Mouse (Mus musculus): Measurements from ENCODE around the gene Gli3.

Gene Gli3

DNA sequence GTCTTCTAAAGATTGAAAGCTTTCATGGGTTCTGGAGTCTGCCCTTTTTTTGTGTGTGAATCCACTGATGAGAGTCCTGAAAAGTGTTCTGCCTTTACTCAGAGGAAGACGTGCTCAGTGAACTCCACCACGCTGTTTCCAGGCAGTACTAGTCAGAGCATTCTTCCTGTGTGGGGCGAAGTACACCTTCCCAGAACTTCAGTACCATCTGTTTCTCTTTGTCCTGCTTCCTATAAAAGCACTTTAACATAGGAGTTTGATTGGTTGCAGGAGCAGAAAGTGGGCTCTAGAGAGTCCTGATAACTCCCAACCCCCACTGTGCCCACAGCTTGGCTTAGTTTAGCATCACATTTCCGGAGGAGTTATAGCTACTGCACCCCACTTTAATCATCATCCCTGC is 32.8 kb downstream of the Gli3 start:
- no peak for DNase-seq (ENCODE audit: low read depth)

DNA sequence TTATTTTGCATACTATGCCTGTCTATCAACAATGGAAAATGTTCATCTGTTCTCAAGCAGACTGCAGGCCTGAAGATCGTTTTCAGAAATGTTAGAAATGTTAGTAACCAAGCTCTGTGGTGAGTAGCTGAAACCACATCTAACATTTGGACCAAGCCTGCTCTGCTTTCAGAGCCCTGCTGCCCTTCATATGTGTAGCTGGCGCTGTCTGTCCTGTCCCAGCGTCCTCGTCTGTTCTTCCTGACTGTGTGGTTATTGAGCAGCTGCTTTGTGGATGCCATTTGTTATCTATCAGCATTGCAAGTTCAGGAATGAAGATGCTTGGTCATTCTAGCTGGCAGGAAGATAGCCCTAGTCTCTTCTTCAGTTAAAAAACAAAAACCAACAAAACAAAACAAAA is 35.3 kb downstream of the Gli3 start:
- DNase-seq (ENCODE audit: low read depth): no peak

DNA sequence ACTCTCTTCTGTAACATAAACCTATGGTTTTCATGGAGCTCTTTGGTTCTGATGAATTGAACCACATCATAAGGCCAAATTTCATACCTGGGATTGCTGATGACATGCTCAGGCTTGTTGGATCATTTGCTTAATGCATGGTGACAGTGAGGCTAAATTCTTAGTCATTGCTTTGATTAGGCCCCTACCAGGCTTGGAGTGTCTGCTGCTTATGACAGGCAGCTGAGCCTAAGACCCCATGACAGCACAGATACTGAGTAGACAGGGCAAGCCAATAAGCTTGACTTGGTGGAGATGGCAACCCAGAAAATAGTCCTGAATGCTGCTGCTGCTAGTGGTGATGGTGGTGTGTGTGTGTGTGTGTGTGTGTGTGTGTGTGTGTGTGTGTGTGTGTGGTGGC is 47.9 kb downstream of the Gli3 start:
- DNase-seq (ENCODE audit: low read depth): no peak

DNA sequence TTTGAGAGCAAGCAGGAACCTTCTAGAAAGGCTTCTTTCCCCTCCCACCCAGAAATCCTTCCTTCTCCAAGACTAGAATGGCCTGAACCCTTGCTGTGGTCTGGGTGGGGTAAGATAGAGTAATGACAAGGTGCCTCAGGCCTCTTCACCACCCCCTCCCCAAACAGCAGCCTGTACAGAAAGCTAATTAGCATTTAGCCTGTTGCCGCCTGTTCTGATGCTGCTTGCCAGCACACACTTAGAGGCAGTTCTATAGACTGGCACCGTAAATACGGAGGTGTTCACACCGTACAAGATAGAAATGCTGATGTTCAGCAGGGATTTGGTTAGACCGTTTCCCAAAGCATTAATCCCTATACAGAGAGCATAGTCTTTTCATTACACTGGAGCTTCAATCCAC is 50.1 kb downstream of the Gli3 start:
- no peak for DNase-seq (ENCODE audit: low read depth)

DNA sequence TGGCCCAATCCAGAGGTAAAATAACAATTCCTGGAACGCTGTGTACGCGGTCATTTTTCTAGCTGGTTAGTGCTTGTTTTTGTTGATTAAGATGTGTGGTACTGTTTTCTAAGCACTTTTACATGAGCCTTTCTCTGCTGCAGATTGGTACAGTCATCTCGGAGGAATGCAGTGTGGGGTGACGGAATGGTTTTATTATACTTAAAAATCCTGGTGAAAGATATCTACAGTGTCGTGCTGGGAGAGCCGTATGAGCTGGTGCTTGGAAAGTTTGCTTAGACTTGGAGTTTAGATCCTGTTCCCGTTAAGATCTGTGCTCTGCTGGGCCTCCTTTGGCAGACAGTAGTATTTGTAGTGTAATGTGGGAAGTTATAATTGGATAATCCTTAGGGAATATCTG is 51.0 kb downstream of the Gli3 start:
- DNase-seq (ENCODE audit: low read depth): no peak

DNA sequence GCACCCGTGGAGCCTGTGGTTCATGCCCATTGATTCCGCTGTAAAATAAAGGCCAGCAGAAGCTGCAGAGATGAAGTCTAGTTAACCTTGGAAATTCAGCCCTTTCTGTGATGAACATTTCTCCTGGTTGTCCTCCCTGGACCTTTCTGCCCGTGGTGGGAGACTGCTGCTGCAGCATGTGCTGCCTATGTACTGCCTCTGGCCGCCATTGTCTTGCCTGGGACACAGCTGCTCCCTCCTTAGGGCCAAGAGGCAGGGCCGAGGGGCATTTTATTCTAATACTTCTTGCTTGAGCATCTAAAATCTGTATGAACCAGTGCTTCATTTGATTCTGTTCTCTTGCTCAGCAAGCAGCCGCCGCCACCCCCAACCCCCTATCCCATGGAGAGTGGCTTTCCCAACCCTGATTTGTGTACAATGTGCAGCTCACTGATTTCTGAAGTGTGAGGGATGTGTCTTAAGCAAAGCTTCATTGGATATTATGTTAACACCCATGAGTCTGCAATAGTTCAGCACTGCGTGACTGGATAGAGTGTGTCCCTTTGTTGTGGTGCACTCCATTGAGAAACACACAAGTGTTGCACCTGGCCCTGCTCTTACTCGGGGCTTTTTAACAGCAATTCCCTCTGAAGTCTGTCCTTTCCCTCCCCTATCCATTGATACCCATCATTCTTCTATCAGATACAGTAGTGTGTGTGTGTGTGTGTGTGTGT is 54.2 kb downstream of the Gli3 start:
- no peak for DNase-seq (ENCODE audit: low read depth)

DNA sequence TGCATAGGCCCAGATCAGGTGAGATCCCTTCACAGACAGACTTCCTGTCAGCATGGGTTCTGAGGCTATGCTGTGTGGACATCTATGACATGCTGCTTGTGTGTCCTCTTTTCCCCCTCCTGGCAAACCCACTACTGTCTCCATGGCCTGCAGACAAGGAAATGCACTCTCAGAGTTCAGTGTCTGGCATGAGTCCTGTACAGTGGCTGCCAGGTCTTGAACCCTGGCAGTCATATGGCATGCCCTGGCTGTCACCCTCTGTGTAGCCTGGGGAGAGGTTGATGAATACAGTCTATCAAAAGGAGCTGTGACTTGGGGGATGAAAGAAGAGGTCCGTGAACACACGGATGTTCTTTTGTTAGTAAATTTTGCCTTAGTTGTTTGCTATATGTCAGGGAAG is 57.3 kb downstream of the Gli3 start:
- no peak for DNase-seq (ENCODE audit: low read depth)

DNA sequence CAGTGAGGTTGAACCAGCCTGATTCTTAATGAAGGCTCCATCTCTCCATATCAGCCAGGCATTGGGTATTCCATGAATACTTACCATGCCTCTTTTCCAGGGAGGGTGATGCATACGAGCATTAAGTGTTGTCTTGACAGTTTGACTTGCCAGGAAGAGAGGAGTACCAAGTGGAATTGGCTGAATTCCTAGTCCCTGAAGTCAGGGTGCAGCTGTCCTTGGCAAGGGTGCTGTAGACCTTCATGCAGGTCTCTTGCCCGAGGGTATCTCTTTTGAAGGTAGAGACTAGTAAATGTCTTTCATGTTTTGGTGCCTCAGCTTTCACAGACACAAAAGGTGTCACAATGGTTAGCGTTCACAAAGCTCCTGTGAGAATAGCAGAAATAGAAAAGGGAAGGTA is 59.1 kb downstream of the Gli3 start:
- DNase-seq (ENCODE audit: low read depth): no peak

DNA sequence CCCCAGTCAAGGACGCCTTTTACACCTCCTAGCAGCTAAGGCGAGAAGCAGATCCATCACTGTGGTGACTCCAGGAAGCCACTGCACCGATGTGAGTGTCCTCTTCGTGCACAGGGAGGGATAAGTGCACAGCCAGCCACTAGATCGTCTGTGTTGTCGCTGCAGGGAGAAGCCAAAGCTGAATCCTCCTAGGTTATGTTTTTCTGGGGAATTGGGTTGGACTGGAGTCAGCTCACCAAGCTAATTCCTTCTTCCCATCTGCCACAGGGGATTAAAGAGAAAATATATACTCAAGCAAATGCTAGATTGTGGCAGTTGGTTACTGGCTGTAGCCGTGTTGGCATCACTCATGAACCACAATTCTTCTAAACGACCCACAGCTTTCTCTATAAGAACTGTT is 61.2 kb downstream of the Gli3 start:
- no peak for DNase-seq (ENCODE audit: low read depth)

DNA sequence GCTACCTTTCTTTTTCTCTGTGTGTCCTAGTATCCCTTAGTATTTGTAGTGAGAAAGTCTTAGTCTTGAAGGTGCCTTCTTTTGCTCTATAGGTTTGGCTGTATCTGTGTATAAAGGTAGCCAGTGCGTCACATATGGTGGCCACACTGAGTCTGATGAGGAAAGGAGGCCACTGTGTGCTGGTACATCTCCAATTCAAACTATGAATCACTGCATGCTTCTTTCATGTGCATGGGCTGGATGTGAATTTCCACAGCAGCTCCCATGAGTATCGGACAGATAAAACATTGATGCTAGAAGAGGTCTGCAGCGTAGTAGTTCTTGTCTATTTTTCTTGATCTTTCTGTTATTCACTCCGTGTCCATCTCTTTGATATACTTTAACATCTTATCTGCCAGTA is 63.7 kb downstream of the Gli3 start:
- no peak for DNase-seq (ENCODE audit: low read depth)

DNA sequence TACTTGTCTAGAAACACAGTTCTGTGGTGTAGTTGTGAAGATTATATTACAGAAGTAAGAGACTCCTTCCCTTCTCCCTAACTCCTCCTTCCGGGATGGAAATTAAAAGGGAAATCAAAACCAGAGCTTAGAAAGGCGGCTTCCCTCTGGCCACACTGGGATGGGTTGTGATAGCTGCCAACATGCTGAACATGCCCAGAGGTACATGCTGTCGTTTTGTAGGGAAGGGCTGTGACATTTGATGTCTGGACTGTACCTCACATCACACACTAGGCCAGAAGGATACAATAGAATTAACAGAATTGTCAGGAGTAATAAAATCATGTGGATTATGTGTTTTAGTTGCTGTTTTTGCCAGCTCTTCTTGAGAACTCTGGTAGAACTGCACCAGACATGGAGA is 68.5 kb downstream of the Gli3 start:
- DNase-seq (ENCODE audit: low read depth): no peak

DNA sequence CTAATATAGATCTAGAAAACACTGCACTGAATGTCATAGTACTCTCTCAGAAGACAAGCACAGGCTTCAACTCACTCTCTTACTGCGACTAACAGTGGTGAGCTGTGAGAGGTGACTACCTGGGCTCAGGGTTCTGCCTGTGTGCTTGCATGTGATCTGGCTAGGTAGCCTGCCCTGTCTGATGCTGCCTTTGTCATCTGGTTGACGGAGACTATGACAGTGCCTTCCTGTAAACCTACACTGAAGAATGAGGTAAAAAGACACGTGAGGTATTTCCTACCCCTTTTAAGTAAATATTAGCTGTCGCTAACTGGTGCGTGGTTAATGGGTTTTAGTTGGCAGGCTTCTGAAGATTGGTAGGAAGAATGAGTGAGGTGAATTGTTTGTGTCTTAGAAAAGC is 74.2 kb downstream of the Gli3 start:
- DNase-seq (ENCODE audit: low read depth): no peak

DNA sequence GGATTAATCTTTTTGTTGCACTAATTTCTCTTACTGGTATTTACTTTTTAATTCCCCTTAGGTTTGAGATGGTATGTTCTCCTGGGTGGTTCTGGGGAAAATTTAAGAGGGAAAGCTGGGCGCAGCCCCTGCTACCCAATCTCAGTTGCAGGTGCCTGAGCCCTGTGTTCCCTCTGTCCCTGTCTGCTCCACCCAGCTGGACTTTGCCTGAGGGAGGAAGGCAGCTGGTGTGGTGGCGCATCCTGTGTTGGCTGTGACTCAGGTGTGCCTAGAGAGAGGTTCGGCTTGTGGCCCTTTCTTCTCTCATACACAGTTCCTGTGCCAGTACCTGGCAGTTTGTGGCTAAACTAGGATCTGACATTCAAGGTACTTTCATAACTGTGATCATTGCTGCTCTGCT is 74.6 kb downstream of the Gli3 start:
- no peak for DNase-seq (ENCODE audit: low read depth)

DNA sequence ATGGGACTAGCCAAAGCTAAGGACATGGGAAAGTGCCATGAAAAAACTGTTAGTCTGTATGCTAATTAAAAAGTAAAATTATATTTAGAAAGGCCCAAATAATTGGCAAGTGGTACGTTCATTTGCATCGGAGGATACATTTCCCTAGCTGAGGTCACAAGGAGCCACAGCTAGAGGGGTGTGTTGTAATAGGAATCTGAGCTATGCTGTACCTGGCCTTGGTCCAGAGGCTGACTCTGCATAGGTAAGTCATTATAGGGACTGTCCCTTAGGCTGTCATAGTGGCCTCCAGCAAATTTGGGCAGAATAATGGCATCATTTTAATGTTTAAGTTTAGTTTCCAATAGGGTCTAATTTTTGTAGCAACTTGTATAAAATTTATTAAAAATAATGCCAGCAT is 75.4 kb downstream of the Gli3 start:
- DNase-seq (ENCODE audit: low read depth): no peak

DNA sequence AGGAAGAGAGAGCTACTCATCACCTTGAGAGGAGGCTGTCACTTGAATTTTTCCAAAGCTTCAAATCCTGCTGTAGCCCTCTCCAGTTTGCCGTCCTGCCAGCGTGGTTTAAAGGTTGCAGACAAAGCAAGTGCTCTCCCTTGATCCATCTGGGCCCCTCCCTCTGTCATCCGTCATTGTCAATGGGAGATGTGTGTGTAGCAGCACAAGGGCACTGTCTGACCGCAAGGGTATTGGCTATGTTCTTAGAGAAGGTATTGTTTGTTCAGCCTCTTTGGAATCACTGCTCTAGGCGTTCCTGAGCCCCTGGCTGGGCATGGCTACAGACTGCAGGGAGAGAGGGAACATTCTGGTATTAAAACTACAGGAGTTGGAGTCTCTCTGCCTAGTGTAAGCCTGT is 79.0 kb downstream of the Gli3 start:
- DNase-seq (ENCODE audit: low read depth): no peak

DNA sequence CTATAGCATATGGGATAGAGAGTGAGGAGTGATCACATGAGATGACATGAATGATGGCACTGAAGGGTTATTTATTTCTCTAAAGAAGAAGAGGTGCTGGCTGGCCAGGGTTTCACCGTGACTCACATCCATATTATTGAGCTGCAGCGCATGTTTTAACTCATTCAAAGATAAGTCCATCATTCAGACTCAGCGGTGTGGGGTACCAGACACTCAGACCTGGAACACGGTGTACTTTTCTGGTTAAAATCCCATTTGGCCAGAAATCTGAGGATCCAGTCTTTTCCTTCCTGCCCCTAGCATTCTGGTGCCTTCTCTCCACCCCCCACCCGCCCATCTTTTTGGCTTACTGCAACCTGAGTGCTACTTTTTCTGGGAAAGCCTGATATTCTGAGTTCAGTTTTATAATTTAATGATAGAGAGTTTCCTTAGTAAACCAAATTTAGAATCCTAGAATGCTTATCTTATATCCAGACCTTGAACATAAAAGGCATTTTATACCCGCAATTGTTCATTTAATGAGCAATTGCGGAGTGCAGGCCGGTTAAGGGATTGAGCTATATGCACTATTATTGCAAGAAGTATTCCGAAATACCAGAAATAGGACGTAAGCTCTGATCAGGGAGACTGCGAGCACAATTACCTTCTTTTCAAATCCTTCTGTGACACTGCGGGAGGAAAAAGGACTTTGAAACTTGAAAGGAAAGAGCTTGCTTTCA is 80.3 kb downstream of the Gli3 start:
- no peak for DNase-seq (ENCODE audit: low read depth)

DNA sequence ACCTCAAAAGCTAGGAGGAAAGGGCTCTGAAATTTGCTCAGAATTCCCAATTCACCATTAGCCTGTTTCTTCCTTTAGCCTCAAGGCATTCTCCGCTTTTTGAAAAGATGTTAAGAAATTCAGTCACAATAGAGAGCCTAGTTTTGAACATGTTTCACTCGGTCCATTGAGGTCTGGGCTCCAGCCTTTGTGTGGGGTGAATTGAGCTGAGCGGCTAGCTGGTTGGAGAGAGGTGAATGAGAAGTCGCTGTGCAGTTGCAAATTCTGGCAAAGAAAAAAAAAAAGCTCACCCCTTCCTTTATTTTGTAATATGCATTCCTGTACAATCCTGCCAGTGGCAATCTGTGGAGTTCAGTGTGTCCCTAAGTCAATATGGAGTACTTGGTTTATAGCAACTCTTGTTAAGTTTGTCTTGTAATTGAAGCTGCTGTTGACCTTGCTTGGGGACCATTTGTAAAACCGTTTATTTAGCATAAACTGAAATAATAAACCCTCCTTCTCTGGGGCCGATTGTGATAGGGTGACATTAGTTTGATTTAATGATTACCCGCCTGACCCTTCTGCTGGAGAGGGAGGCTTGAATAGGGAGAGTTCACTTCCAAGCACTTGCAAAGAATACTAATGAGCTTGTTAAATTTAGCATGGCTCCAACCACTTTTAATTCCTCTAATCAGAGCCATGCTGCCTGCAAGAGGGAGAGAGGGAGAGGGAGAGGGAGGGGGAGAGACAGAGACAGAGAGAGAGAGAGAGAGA is 81.0 kb downstream of the Gli3 start:
- no peak for DNase-seq (ENCODE audit: low read depth)

DNA sequence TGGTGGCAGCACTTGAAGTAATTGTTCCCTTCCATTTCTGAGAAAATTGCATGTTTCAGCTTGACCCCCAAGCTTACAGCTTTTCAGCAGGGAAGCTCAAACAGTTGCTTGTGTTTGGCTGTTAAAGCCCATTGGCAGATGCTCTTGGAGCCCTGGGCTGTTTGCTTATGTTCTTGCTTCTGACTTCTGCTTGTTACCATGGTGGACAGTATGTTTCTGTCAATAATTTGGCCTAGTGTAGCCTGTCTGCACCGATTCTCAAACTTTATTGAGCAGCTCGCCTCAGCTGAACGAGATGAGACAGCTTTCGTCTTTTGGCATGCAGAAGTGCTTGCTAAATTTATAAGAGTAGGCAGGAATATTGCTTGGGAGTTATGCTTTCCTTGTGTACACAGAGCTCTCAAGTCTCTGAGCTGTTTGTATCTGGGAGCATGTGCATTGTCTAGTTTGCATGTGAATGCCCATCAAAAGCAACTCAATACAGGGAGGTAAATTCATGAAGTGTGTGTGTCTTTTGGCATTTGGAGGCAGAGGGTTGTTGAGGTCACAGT is 82.4 kb downstream of the Gli3 start:
- DNase-seq (ENCODE audit: low read depth): no peak

DNA sequence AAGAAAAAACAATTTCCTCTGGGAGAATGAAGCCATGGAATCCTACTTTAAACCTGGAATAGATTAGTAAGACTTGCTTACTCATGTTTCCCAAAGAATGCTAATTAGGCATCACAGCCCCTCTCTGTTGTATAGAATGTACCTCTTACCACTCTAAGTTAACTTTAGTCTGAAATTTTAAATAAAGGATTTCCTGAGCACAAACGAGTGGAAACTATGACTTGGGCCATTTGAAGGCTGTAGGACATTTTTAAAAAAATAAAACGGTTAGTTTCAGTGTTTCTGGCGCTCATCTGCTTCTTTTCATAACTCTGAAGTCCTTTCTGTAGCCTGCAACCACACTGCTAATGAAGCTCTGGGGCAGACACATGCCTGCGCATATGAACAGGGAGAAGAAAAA is 83.2 kb downstream of the Gli3 start:
- no peak for DNase-seq (ENCODE audit: low read depth)

DNA sequence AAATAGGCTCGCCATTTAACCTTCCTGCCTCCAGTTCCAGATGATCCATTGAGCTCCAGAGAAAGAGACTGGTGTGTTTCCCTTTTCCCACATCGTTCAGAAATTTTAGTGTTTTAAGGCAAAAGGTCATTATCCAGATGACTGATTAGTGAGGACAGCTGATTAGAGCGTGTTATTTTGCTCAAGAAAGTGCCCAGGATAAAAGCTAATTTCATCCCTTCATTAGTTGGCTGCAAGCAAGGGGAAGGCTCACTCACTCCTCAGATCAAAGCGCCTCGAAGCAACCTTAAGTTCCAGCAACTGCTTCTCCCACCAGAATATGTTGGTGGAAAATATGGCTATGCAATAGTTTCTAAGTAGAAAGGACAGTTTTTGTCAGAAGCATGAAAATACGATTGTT is 86.4 kb downstream of the Gli3 start:
- no peak for DNase-seq (ENCODE audit: low read depth)

DNA sequence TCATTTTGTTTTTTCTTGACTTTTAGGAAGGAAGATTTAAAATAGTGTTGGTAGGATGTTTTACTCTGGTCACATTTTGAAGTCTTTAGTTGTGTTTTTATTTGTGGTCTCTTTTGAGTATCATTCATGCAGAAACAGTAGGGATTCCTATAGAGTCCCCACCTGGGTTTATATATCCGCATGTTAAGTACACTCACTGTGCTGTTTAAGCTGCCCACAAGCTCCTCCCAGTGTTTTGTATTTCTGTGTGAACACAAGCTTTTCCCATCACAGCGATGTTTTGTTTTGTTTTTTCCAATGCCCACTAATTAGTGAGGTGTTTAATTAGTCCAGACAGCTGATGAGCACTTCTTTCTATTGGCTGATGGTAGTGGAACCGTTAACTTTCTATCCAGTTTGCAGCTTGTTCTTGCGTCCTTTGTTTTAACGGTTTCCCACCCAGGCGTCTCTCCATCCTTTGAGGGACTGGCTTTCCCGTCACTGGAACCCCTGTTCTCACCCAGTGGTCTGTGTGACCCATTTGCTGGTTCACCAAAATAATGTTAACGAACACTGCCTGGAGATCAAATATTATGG is 87.1 kb downstream of the Gli3 start:
- no peak for DNase-seq (ENCODE audit: low read depth)

DNA sequence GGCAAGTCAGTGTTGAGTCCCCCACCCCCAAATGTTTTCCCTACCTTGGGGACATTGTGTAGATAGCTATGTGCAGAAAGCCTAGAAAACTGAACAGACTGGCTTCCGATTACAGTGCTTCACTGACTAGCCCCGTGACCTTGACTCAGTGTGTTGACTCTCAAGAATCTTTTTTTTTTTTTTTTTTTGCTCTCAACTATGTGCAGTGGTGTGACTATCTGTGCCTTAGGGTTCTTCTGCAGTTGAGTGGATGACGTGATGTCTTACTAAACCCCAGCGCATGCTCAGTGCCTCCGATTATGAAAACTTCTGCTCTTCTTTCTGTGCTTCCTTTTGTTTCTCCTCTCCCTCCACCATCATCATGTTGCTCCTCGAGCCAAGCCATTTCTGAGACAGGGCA is 87.7 kb downstream of the Gli3 start:
- no peak for DNase-seq (ENCODE audit: low read depth)

DNA sequence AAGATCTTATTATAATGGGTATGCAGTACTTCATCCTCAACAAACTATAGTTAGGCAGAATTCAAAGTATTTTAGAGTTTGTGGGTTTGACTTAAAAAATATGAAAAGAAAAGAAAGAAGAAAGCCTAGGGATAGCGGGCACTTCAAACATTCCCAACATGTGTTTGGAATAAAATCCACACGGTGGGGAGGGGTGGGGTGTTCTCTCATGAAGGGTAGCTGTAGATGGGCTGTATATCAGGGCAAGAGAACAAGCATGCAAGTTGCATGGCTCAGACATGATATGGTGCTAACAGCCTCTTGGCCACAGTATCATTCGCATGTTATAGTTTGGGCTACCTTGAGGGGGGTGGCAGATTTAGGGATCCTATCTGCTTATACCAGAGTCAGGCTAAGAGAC is 89.0 kb downstream of the Gli3 start:
- no peak for DNase-seq (ENCODE audit: low read depth)

All from induced T-regulatory cell, adult 2 months (primary cell).